Mouse (Mus musculus) right cerebral cortex, adult 18-20 months (tissue): ENCODE measurements around the gene Map3k7.

Experiments
- DNase-seq: peaks from one replicate; pipeline ENCODE4 v3.0.0; 2022; ENCODE audit warnings: mixed read lengths

Map3k7 gene

DNA sequence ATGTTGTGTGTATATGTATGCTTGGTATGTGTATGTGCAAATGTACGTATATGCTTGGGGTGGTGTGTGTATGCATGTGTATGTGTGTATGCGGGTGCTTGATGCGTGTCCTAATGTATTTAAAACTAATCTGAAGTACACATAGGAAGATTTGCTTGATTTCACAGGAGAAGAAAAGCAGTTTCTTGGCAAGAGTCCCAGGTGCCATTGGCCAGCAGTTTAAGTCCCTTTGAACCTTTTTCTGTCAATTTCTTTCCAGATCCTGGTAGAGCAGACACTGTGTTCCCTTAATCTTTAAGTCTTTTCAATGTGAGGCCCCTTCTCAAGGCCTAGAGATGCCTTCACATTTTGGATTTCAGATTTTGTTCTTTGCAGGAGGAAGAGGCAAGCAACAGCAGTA lies 99.4 kb downstream of the Map3k7 start:
- no peak for DNase-seq
